Mouse (Mus musculus) lung, postnatal 10 days (tissue): ENCODE data around the gene Gabpb1.
A peak's percentile ranks its signal among the peaks of the same experiment; 100 is the strongest.

Experiments
- DNase-seq: peaks from one replicate; pipeline ENCODE4 v3.0.0; 2021

Gabpb1 gene

DNA sequence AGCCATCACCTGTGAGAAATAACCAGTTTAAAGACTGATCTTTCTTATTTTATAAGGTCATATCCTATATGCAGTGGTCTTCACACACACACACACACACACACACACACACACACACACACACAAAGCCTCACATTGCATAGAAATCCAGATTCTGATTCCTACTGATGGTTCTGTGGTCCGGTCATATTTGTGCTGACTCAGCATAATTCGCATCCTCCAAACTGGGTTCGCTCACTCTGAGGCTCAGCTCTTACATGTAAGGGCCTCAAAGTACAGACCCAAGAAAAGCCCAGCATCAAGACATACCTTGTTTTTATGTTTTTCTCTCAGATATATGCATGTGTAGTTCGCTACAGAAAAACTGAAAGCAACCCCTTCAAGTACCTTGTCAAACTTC lies 84.8 kb downstream of the Gabpb1 start:
- no peak for DNase-seq

DNA sequence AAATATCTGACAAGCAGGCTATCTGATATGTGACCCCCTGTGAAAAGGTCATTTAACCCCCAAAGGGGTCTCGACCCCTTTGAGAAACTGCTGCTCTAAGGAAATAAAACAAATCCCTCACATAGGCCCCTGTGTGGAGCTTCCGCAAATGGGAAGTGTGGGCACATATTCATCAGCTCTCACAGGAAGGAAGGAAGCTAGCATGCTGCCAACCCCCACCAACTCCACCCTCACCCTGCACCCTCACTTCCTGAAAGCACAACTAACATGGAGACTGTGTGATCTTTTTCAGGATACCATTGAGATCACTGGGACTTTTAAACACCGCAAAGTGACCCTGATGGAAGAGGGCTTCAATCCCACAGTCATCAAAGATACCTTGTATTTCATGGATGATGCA lies 88.7 kb downstream of the Gabpb1 start:
- DNase-seq: peak; percentile 11

DNA sequence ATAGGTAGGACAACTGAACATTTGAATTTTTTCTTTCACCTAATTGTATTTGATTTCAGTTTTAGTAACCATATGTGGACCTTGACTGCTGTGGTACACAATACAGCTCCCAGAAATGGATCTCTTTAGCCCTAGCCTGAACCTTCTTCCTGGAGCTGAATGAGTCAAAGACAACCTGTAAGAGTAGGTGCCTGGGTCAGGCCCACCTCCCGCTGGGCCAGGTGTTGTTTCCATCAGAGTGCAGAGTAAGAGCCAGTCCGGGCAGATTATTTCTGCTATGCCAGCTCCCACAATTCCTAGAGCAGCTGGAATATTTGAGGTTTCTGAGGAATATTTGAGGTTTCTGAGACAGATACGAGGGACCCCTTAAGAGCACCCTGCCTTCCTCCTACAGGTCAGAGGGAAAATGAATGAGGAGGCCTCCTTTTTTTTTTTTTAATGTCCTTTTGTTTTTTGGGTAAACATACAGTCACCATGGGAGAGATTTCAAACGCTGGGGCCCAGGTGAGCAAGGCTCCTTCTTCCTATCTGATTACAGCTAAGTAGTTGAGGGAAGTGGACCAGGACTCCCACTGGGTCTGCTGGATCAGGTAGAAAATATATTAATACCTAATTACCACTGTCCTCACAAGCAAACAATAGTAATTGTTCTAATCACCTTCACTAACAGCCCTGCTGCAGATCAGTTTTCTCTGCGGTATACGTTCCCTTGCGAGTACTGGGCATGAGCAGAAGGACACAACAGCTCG lies 91.3 kb downstream of the Gabpb1 start:
- DNase-seq: no peak

DNA sequence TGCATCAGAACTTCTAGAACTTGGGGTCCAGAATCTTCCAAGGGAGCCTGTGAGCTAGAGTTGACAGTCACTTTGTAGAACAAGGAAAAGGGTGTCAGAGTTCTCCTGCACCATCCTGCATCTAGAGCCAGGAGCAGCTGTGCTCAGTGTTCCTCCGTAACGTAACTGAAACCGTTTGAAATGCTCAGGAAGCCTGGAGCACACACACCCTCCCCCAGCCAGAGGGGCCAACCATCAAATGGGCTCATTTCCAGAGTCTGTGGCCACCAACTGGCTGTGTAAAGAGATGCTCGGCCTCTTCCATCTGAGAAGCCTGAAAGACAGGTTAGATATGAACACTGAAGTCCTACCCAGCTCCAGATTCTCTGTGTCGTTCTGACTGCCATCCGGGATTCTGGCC lies 92.2 kb downstream of the Gabpb1 start:
- DNase-seq: no peak

DNA sequence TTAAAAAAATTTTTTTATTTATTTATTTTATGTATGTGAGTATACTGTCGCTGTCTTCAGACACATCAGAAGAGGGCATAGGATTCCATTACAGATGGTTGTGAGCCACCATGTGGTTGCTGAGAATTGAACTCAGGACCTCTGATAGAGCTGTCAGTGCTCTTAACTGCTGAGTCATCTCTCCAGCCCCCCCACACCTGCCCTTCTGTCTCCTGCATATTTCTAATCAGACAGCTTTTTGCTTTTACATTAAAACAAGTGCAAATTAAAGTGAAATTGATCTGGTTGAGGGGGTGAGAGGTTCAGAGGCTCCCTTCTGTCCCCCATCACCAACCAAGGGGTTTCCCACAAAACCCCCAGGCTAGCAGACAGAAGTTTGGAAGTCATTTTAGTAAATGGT lies 96.9 kb downstream of the Gabpb1 start:
- no peak for DNase-seq
